Mouse (Mus musculus) kidney, adult 2 months (tissue): ENCODE measurements at regions not wholly inside any gene's neighbourhood (a gene's known extent, or its start where the extent isn't known, plus 50 kb on each side); places are given as distances from the start of the nearest gene placed in this dataset.

Source experiments
- CTCF ChIP-seq: fragments of 200-500 bp; conservative IDR thresholded peaks from 2 replicates; pipeline ENCODE4 v1.5.1; 2011; ENCODE audit warnings: low read depth, mild to moderate bottlenecking, control low read depth, low read length, moderate library complexity, mixed read lengths; ENCODE audit not compliant: insufficient read depth, insufficient read length
- POLR2A ChIP-seq: fragments of 200-500 bp; IDR thresholded peaks from one replicate; pipeline ENCODE4 v1.6.1; 2011; ENCODE audit warnings: low read depth, low read length, control low read depth

DNA sequence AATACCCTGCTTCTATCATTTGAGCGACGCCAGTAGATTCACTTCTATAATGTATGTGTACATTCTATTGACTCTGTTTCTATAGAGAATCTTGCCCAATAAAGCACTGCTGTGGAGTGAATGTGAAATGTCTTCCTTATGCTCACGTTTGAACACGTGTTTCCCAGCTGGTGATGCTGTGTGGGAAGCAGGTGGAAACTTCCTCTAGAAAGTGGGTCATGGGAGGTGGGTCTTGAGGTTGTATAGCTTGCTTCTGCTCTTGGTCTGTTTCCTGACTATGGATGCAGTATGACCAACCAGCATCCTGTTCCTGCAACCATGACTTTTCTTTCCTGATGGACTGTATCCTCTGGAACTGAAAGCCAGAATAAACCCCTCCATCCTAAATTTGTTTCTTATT is 216.9 kb downstream of the Pmp22 start:
- TF ChIP-seq POLR2A: no peak
- TF ChIP-seq CTCF: no peak
